Mouse (Mus musculus) myocyte (in vitro differentiated cells): Measurements from ENCODE around the gene Ddr2.

ENCODE experiments used
- CEBPB ChIP-seq: IDR thresholded peaks from 2 replicates; pipeline ENCODE4 v1.6.1; 2011; ENCODE audit warnings: mild to moderate bottlenecking, moderate library complexity; ENCODE audit not compliant: poor library complexity, insufficient read depth, severe bottlenecking
- E2F4 ChIP-seq: IDR thresholded peaks from one replicate; pipeline ENCODE4 v1.6.1; 2011; ENCODE audit warnings: mild to moderate bottlenecking, control low read depth, moderate library complexity; ENCODE audit not compliant: insufficient read depth
- MAX ChIP-seq: IDR thresholded peaks from one replicate; pipeline ENCODE4 v1.6.1; 2011; ENCODE audit warnings: low read depth, mild to moderate bottlenecking, control low read depth
- MYOD1 ChIP-seq, 3 experiments: IDR thresholded peaks; one replicate each; pipeline ENCODE4 v1.6.1; 2011; ENCODE audit warnings: control low read depth in 2 of 3, low read depth in 2 of 3, mild to moderate bottlenecking in 2 of 3, moderate library complexity in 1 of 3; ENCODE audit not compliant: insufficient read length in 2 of 3, control insufficient read depth in 1 of 3
- MYOG ChIP-seq, 3 experiments: IDR thresholded peaks; one replicate each; pipeline ENCODE4 v1.6.1; 2011; ENCODE audit warnings: control low read depth in 2 of 3, low read depth in 2 of 3, mild to moderate bottlenecking in 2 of 3; ENCODE audit not compliant: insufficient read length in 2 of 3, control insufficient read depth in 1 of 3, insufficient read depth in 1 of 3
- POLR2A ChIP-seq: IDR thresholded peaks from one replicate; pipeline ENCODE4 v1.6.1; 2011; ENCODE audit warnings: low read depth, mild to moderate bottlenecking, control low read depth, moderate library complexity; ENCODE audit not compliant: insufficient read length
- POLR2AphosphoS2 ChIP-seq: IDR thresholded peaks from one replicate; pipeline ENCODE4 v1.6.1; 2011; ENCODE audit warnings: low read depth, control low read depth; ENCODE audit not compliant: insufficient read length
- REST ChIP-seq: IDR thresholded peaks from one replicate; pipeline ENCODE4 v1.6.1; 2011; ENCODE audit warnings: mild to moderate bottlenecking, control low read depth, moderate library complexity; ENCODE audit not compliant: insufficient read depth, insufficient read length
- TCF12 ChIP-seq: IDR thresholded peaks from one replicate; pipeline ENCODE4 v1.6.1; 2011; ENCODE audit warnings: mild to moderate bottlenecking, control low read depth; ENCODE audit not compliant: poor library complexity, insufficient read depth, severe bottlenecking
- TCF3 ChIP-seq: IDR thresholded peaks from one replicate; pipeline ENCODE4 v1.6.1; 2011; ENCODE audit warnings: low read depth, control low read depth; ENCODE audit not compliant: insufficient read length
- USF1 ChIP-seq: IDR thresholded peaks from one replicate; pipeline ENCODE4 v1.6.1; 2011; ENCODE audit warnings: low read depth, mild to moderate bottlenecking, control low read depth, moderate library complexity

- TF ChIP-seq POLR2A: no peak
- TF ChIP-seq E2F4: no peak
- no peak for TF ChIP-seq TCF12
- no peak for TF ChIP-seq USF1
- no peak for TF ChIP-seq POLR2AphosphoS2
- TF ChIP-seq TCF3: no peak
- TF ChIP-seq MAX: no peak
- TF ChIP-seq MYOD1 (IDR thresholded peaks at IDR 0.05; ENCODE audit: control insufficient read depth in 1 of 3, insufficient read length in 2 of 3, low read depth in 2 of 3): no peak
- TF ChIP-seq CEBPB: no peak
- TF ChIP-seq REST: no peak
- no peak for TF ChIP-seq MYOG (IDR thresholded peaks at IDR 0.05; ENCODE audit: control insufficient read depth in 1 of 3, insufficient read depth in 1 of 3, insufficient read length in 2 of 3, low read depth in 2 of 3)
Observed at GRCm38 (mm10) chr1:170079465-170079864, 31.1 kb downstream of the Ddr2 start.
